Mouse (Mus musculus) embryo, embryonic 11.5 days (tissue): ENCODE data around the gene Mettl15.

Experiments used
- DNase-seq: peaks from one replicate; pipeline ENCODE4 v3.0.0-alpha.2; 2012; ENCODE audit warnings: low read depth, low spot score

Gene Mettl15

GRCm38 (mm10) chr2:109158509-109158908 lies 122.0 kb downstream of the Mettl15 start:
- no peak for DNase-seq

- no peak for DNase-seq
These were observed 124.4 kb downstream of the Mettl15 start for GRCm38 (mm10) chr2:109156131-109156530.

- DNase-seq = no peak
These were observed 127.0 kb downstream of the Mettl15 start for GRCm38 (mm10) chr2:109153402-109154050.

GRCm38 (mm10) chr2:109147292-109147691 lies 133.3 kb downstream of the Mettl15 start:
- no peak for DNase-seq

- DNase-seq = no peak
These were observed 136.1 kb downstream of the Mettl15 start for GRCm38 (mm10) chr2:109144410-109144809.

- DNase-seq = no peak
These were observed 140.2 kb downstream of the Mettl15 start for GRCm38 (mm10) chr2:109140330-109140729.

- no peak for DNase-seq
These were observed 143.3 kb downstream of the Mettl15 start for GRCm38 (mm10) chr2:109137276-109137675.

GRCm38 (mm10) chr2:109130718-109131117 lies 149.8 kb downstream of the Mettl15 start:
- no peak for DNase-seq

- DNase-seq = no peak
These were observed 150.6 kb downstream of the Mettl15 start for GRCm38 (mm10) chr2:109129921-109130320.

GRCm38 (mm10) chr2:109105773-109106484 lies 174.6 kb downstream of the Mettl15 start:
- no peak for DNase-seq

- DNase-seq = no peak
These were observed 230.9 kb downstream of the Mettl15 start for GRCm38 (mm10) chr2:109049686-109050085.
